Mouse (Mus musculus) forebrain, embryonic 11.5 days (tissue): Measurements from ENCODE around the gene Kif3a. TPM values are rescaled to one million over a fixed set of nuclear protein-coding genes. Genes with fewer than 3 reads are reported as not detected.

Source experiments
- ATAC-seq: fragments of 200-750 bp; cut with Nextera tagmentation; replicated peaks from 2 replicates; pipeline ENCODE4 v1.8.0; 2017; ENCODE audit warnings: moderate TSS enrichment; ENCODE audit not compliant: low FRiP score
- DNase-seq: peaks from one replicate; pipeline ENCODE4 v3.0.0-alpha.2; 2017; ENCODE audit warnings: low spot score
- H3K27ac ChIP-seq: fragments of 300-500 bp; sonication (generic); 2 replicates; pipeline ENCODE4 v1.5.1; 2014; ENCODE audit warnings: low read depth, low read length
- H3K27me3 ChIP-seq: fragments of 300-500 bp; sonication (generic); 2 replicates; pipeline ENCODE4 v1.6.1; 2014; ENCODE audit warnings: mild to moderate bottlenecking, low read length, mixed read lengths; ENCODE audit not compliant: control insufficient read depth, insufficient read depth
- H3K36me3 ChIP-seq: fragments of 300-500 bp; sonication (generic); 2 replicates; pipeline ENCODE4 v1.6.1; 2014; ENCODE audit warnings: mild to moderate bottlenecking, low read length, moderate library complexity, mixed read lengths; ENCODE audit not compliant: control insufficient read depth, insufficient read depth
- H3K4me1 ChIP-seq: fragments of 300-500 bp; sonication (generic); replicated peaks from 2 replicates; pipeline ENCODE4 v1.6.1; 2014; ENCODE audit warnings: low read length, mixed read lengths; ENCODE audit not compliant: control insufficient read depth, insufficient read depth
- H3K4me2 ChIP-seq: fragments of 300-500 bp; sonication (generic); 2 replicates; pipeline ENCODE4 v1.6.1; 2014; ENCODE audit warnings: low read depth, mild to moderate bottlenecking, low read length, moderate library complexity, mixed read lengths; ENCODE audit not compliant: severe bottlenecking
- H3K4me3 ChIP-seq: fragments of 300-500 bp; sonication (generic); 2 replicates; pipeline ENCODE4 v1.5.1; 2014; ENCODE audit warnings: low read depth, low read length
- H3K9ac ChIP-seq: fragments of 300-500 bp; sonication (generic); 2 replicates; pipeline ENCODE4 v1.6.1; 2014; ENCODE audit warnings: low read length
- H3K9me3 ChIP-seq: fragments of 300-500 bp; sonication (generic); 2 replicates; pipeline ENCODE4 v1.6.1; 2016; ENCODE audit warnings: low read length, mixed read lengths; ENCODE audit not compliant: control insufficient read depth
- WGBS: fragments of 180-500 bp; shearing (Covaris S2); extraction: QIAGEN DNeasy Blood & Tissue Kit; methylation state at CpG from one replicate; pipeline ENCODE4 v1.1.7; 2014; 5-methylcytosine and 5-hydroxymethylcytosine counted together
- polyA plus RNA-seq: library from polyadenylated mRNA; unstranded; fragments of >200 nt; fragmentation: Nextera tagmentation; extraction: Ambion mirVana; gene quantifications from 2 replicates; pipeline ENCODE4 v1.2.1, GENCODE M21; 2014

Gene Kif3a
- polyA plus RNA-seq, 1 experiment from 2014 or later, result 78.6 TPM

- H3K4me3 ChIP-seq, result no peak overlapping the region
- no peak overlapping the region for H3K4me2 ChIP-seq
- no peak for ATAC-seq
- H3K36me3 ChIP-seq, result peaks cover 4% of the 10 kb centered on the region; the same call in 1 of the 2 replicates
- DNase-seq, result no peak
- no peak overlapping the region for H3K9ac ChIP-seq
- no peaks in the 10 kb centered on the region for H3K9me3 ChIP-seq
- 96% methylated on average over 6 of the region's 6 CpGs for WGBS
- H3K27ac ChIP-seq, result no peak overlapping the region
- H3K27me3 ChIP-seq, result no peaks in the 10 kb centered on the region
- no peaks in the 10 kb centered on the region for H3K4me1 ChIP-seq
Observed at GRCm38 (mm10) chr11:53585510-53585909, 18.3 kb downstream of the Kif3a start.

- Histone ChIP-seq H3K36me3 (peaks cover 6% of the 10 kb centered on the region; the same call in 1 of the 2 replicates), H3K27me3 (no peaks in the 10 kb centered on the region), H3K9ac (no peak overlapping the region), H3K4me2 (no peak overlapping the region), H3K9me3 (no peaks in the 10 kb centered on the region), H3K4me1 (no peaks in the 10 kb centered on the region), H3K27ac (no peak overlapping the region), H3K4me3 (no peak overlapping the region)
- WGBS, result 88% methylated on average over 8 of the region's 8 CpGs
- ATAC-seq, result no peak
- no peak for DNase-seq
Observed at GRCm38 (mm10) chr11:53588279-53588678, 21.1 kb downstream of the Kif3a start.

- no peak overlapping the region for H3K4me3 ChIP-seq
- H3K27me3 ChIP-seq, result no peaks in the 10 kb centered on the region
- peaks cover 11% of the 10 kb centered on the region; the same call in 1 of the 2 replicates for H3K36me3 ChIP-seq
- H3K9ac ChIP-seq, result no peak overlapping the region
- H3K4me2 ChIP-seq, result no peak overlapping the region
- no peaks in the 10 kb centered on the region for H3K9me3 ChIP-seq
- DNase-seq (peak; percentile 82), ATAC-seq (no peak)
- no peak overlapping the region for H3K27ac ChIP-seq
- no peaks in the 10 kb centered on the region for H3K4me1 ChIP-seq
- WGBS, result 42% methylated on average over 15 of the region's 15 CpGs
Observed at GRCm38 (mm10) chr11:53590368-53590768, 23.2 kb downstream of the Kif3a start.

- no peaks in the 10 kb centered on the region for H3K27me3 ChIP-seq
- H3K27ac ChIP-seq, result no peak overlapping the region
- no peak for ATAC-seq
- WGBS, result 91% methylated on average over 5 of the region's 5 CpGs
- no peaks in the 10 kb centered on the region for H3K4me1 ChIP-seq
- no peak for DNase-seq
- no peak overlapping the region for H3K9ac ChIP-seq
- no peaks in the 10 kb centered on the region for H3K9me3 ChIP-seq
- no peak overlapping the region for H3K4me2 ChIP-seq
- H3K36me3 ChIP-seq, result peaks cover 11% of the 10 kb centered on the region; the same call in 1 of the 2 replicates
- no peak overlapping the region for H3K4me3 ChIP-seq
Observed at GRCm38 (mm10) chr11:53591116-53591515, 23.9 kb downstream of the Kif3a start.

GRCm38 (mm10) chr11:53604983-53605382 lies 37.8 kb downstream of the Kif3a start:
- H3K9me3 ChIP-seq, result no peaks in the 10 kb centered on the region
- no peak for ATAC-seq
- H3K4me1 ChIP-seq, result no peaks in the 10 kb centered on the region; the same call in 1 of the 2 replicates
- no peak overlapping the region for H3K9ac ChIP-seq
- 85% methylated on average over 3 of the region's 3 CpGs for WGBS
- H3K4me2 ChIP-seq, result no peak overlapping the region
- no peaks in the 10 kb centered on the region; the same call in 1 of the 2 replicates for H3K36me3 ChIP-seq
- H3K27me3 ChIP-seq, result no peaks in the 10 kb centered on the region
- DNase-seq, result no peak
- H3K4me3 ChIP-seq, result no peak overlapping the region
- H3K27ac ChIP-seq, result no peak overlapping the region

GRCm38 (mm10) chr11:53605609-53606008 lies 38.4 kb downstream of the Kif3a start:
- H3K36me3 ChIP-seq, result no peaks in the 10 kb centered on the region; the same call in 1 of the 2 replicates
- H3K9ac ChIP-seq, result no peak overlapping the region
- ATAC-seq (no peak), DNase-seq (no peak)
- no peak overlapping the region for H3K27ac ChIP-seq
- no peaks in the 10 kb centered on the region for H3K27me3 ChIP-seq
- H3K9me3 ChIP-seq, result no peaks in the 10 kb centered on the region
- no peaks in the 10 kb centered on the region; the same call in 1 of the 2 replicates for H3K4me1 ChIP-seq
- 14% methylated on average over 12 of the region's 12 CpGs for WGBS
- no peak overlapping the region for H3K4me3 ChIP-seq
- 0 out of 2 replicates have a peak overlapping the region, but pooled peaks have one; percentile 28 for H3K4me2 ChIP-seq

GRCm38 (mm10) chr11:53609231-53609630 lies 42.1 kb downstream of the Kif3a start:
- 79% methylated on average over 6 of the region's 6 CpGs for WGBS
- Histone ChIP-seq H3K4me3 (no peak overlapping the region), H3K27me3 (no peaks in the 10 kb centered on the region)

GRCm38 (mm10) chr11:53609672-53610071 lies 42.5 kb downstream of the Kif3a start:
- H3K27me3 ChIP-seq, result no peaks in the 10 kb centered on the region
- H3K4me1 ChIP-seq, result no peaks in the 10 kb centered on the region; the same call in 1 of the 2 replicates
- no peak for ATAC-seq
- WGBS, result 89% methylated on average over 3 of the region's 3 CpGs
- H3K4me2 ChIP-seq, result no peak overlapping the region
- H3K36me3 ChIP-seq, result no peaks in the 10 kb centered on the region
- no peaks in the 10 kb centered on the region for H3K9me3 ChIP-seq
- H3K9ac ChIP-seq, result no peak overlapping the region
- H3K4me3 ChIP-seq, result no peak overlapping the region
- no peak overlapping the region for H3K27ac ChIP-seq
- no peak for DNase-seq

More at GRCm38 (mm10) chr11:53609231-53609630, 42.1 kb downstream of the Kif3a start:
- ATAC-seq (no peak), DNase-seq (no peak)
- no peaks in the 10 kb centered on the region for H3K9me3 ChIP-seq
- no peak overlapping the region for H3K9ac ChIP-seq
- no peaks in the 10 kb centered on the region for H3K36me3 ChIP-seq
- H3K4me1 ChIP-seq, result no peaks in the 10 kb centered on the region; the same call in 1 of the 2 replicates
- no peak overlapping the region for H3K4me2 ChIP-seq
- H3K27ac ChIP-seq, result no peak overlapping the region

GRCm38 (mm10) chr11:53615172-53615571 lies 48.0 kb downstream of the Kif3a start:
- Histone ChIP-seq H3K9ac (no peak overlapping the region), H3K27ac (no peak overlapping the region), H3K27me3 (no peaks in the 10 kb centered on the region), H3K36me3 (no peaks in the 10 kb centered on the region), H3K4me2 (no peak overlapping the region), H3K4me1 (no peaks in the 10 kb centered on the region), H3K9me3 (no peaks in the 10 kb centered on the region), H3K4me3 (no peak overlapping the region)
- 78% methylated on average over 6 of the region's 6 CpGs for WGBS
- ATAC-seq, result no peak
- DNase-seq, result no peak
